Mouse (Mus musculus) MEL (cell line): Measurements from ENCODE around the gene Aak1. TPM values are rescaled to one million over a fixed set of nuclear protein-coding genes. Genes with fewer than 3 reads are reported as not detected.

Source experiments
- DNase-seq: peaks from one replicate; pipeline ENCODE4 v3.0.0; 2011; ENCODE audit warnings: low read depth, low spot score
- H3K27ac ChIP-seq: 2 replicates; pipeline ENCODE4 v1.5.1; 2012; ENCODE audit warnings: low read depth, mild to moderate bottlenecking, control low read depth, low read length, moderate library complexity; ENCODE audit not compliant: control insufficient read depth
- H3K27me3 ChIP-seq, 2 experiments: fragments of 150-350 bp in 1 of 2; sonication (generic) in 1 of 2; 2 replicates each; pipeline ENCODE4 v1.6.1; 2012; ENCODE audit warnings: low read length in 2 of 2, mild to moderate bottlenecking in 2 of 2, improper control_type of control experiment in 1 of 2, moderate library complexity in 1 of 2; ENCODE audit not compliant: insufficient read depth in 2 of 2, control insufficient read depth in 1 of 2
- H3K36me3 ChIP-seq, 2 experiments: 2 replicates each; pipeline ENCODE4 v1.6.1; 2012 to 2014; ENCODE audit warnings: low read length in 2 of 2, improper control_type of control experiment in 1 of 2, inconsistent platforms in 1 of 2, mild to moderate bottlenecking in 1 of 2; ENCODE audit not compliant: insufficient read depth in 2 of 2, control insufficient read depth in 1 of 2
- H3K4me1 ChIP-seq, 2 experiments: fragments of 150-350 bp in 1 of 2; sonication (generic) in 1 of 2; 2 replicates each; pipeline ENCODE4 v1.6.1; 2012; ENCODE audit warnings: low read length in 2 of 2, improper control_type of control experiment in 1 of 2, mild to moderate bottlenecking in 1 of 2; ENCODE audit not compliant: insufficient read depth in 2 of 2, control insufficient read depth in 1 of 2
- H3K4me3 ChIP-seq, 2 experiments: fragments of 150-350 bp in 1 of 2; sonication (generic) in 1 of 2; 2 replicates each; pipeline ENCODE4 v1.5.1; 2012; ENCODE audit warnings: low read depth in 2 of 2, low read length in 2 of 2, mild to moderate bottlenecking in 2 of 2, moderate library complexity in 2 of 2, control low read depth in 1 of 2, improper control_type of control experiment in 1 of 2; ENCODE audit not compliant: control insufficient read depth in 1 of 2, insufficient read depth in 1 of 2
- H3K79me2 ChIP-seq: 2 replicates; pipeline ENCODE4 v1.6.1; 2012; ENCODE audit warnings: mild to moderate bottlenecking, low read length, moderate library complexity; ENCODE audit not compliant: control insufficient read depth, poor library complexity, insufficient read depth
- H3K9ac ChIP-seq: 2 replicates; pipeline ENCODE4 v1.6.1; 2012; ENCODE audit warnings: low read depth, mild to moderate bottlenecking, control low read depth, low read length, moderate library complexity; ENCODE audit not compliant: control insufficient read depth, poor library complexity, severe bottlenecking
- H3K9me3 ChIP-seq: fragments of 150-350 bp; sonication (generic); replicated peaks from 2 replicates; pipeline ENCODE4 v1.6.1; 2012; ENCODE audit warnings: mild to moderate bottlenecking, low read length, improper control_type of control experiment, moderate library complexity; ENCODE audit not compliant: insufficient read depth
- CHD2 ChIP-seq: IDR thresholded peaks from 2 replicates; pipeline ENCODE4 v1.6.1; 2011; ENCODE audit warnings: low read length, improper control_type of control experiment
- CTCF ChIP-seq, 3 experiments: IDR thresholded peaks in 2 of 3; conservative IDR thresholded peaks in 1 of 3; 2 replicates each; pipeline ENCODE4 v1.5.1; 2011 to 2012; ENCODE audit warnings: low read length in 3 of 3, low read depth in 2 of 3, mild to moderate bottlenecking in 2 of 3, improper control_type of control experiment in 1 of 3, inconsistent platforms in 1 of 3, mixed read lengths in 1 of 3, moderate library complexity in 1 of 3; ENCODE audit not compliant: control insufficient read depth in 1 of 3, insufficient read depth in 1 of 3, poor library complexity in 1 of 3, severe bottlenecking in 1 of 3
- E2F4 ChIP-seq: IDR thresholded peaks from 2 replicates; pipeline ENCODE4 v1.6.1; 2011; ENCODE audit warnings: low read depth, low read length, improper control_type of control experiment, borderline replicate concordance
- ELF1 ChIP-seq: IDR thresholded peaks from 2 replicates; pipeline ENCODE4 v1.6.1; 2014; ENCODE audit warnings: low read depth, mild to moderate bottlenecking, inconsistent platforms, low read length, improper control_type of control experiment, moderate library complexity
- EP300 ChIP-seq, 2 experiments: IDR thresholded peaks; 2 replicates each; pipeline ENCODE4 v1.6.1; 2011; ENCODE audit warnings: improper control_type of control experiment in 2 of 2, low read length in 2 of 2, low read depth in 1 of 2, mild to moderate bottlenecking in 1 of 2
- ETS1 ChIP-seq: IDR thresholded peaks from 2 replicates; pipeline ENCODE4 v1.6.1; 2012; ENCODE audit warnings: low read depth, mild to moderate bottlenecking, inconsistent platforms, low read length, improper control_type of control experiment, moderate library complexity
- JUND ChIP-seq: IDR thresholded peaks from 2 replicates; pipeline ENCODE4 v1.6.1; 2011; ENCODE audit warnings: low read depth, mild to moderate bottlenecking, improper control_type of control experiment, low read length
- KAT2A ChIP-seq: conservative IDR thresholded peaks from 2 replicates; pipeline ENCODE4 v1.6.1; 2012; ENCODE audit warnings: low read depth, low read length, improper control_type of control experiment, inconsistent platforms
- MAFK ChIP-seq: IDR thresholded peaks from 2 replicates; pipeline ENCODE4 v1.6.1; 2011; ENCODE audit warnings: low read depth, mild to moderate bottlenecking, low read length, improper control_type of control experiment, borderline replicate concordance
- MAX ChIP-seq: IDR thresholded peaks from 2 replicates; pipeline ENCODE4 v1.6.1; 2011; ENCODE audit warnings: low read length, improper control_type of control experiment
- MEF2A ChIP-seq: IDR thresholded peaks from 2 replicates; pipeline ENCODE4 v1.6.1; 2014; ENCODE audit warnings: low read depth, mild to moderate bottlenecking, inconsistent platforms, low read length, improper control_type of control experiment; ENCODE audit not compliant: poor library complexity, insufficient replicate concordance, severe bottlenecking; ENCODE audit errors: extremely low read depth
- MXI1 ChIP-seq: IDR thresholded peaks from 2 replicates; pipeline ENCODE4 v1.6.1; 2011; ENCODE audit warnings: mild to moderate bottlenecking, low read depth, low read length, improper control_type of control experiment
- MYB ChIP-seq: IDR thresholded peaks from 2 replicates; pipeline ENCODE4 v1.6.1; 2011; ENCODE audit warnings: mild to moderate bottlenecking, low read depth, low read length, improper control_type of control experiment
- MYC ChIP-seq: IDR thresholded peaks from 2 replicates; pipeline ENCODE4 v1.6.1; 2011; ENCODE audit warnings: low read depth, mild to moderate bottlenecking, low read length, improper control_type of control experiment, moderate library complexity
- NELFE ChIP-seq: IDR thresholded peaks from 2 replicates; pipeline ENCODE4 v1.6.1; 2011; ENCODE audit warnings: low read depth, low read length, improper control_type of control experiment
- NRF1 ChIP-seq: IDR thresholded peaks from 2 replicates; pipeline ENCODE4 v1.6.1; 2014; ENCODE audit warnings: low read depth, mild to moderate bottlenecking, inconsistent platforms, low read length, improper control_type of control experiment, moderate library complexity; ENCODE audit not compliant: poor library complexity, insufficient read depth, severe bottlenecking
- POLR2AphosphoS2 ChIP-seq: IDR thresholded peaks from 2 replicates; pipeline ENCODE4 v1.6.1; 2011; ENCODE audit warnings: low read length, improper control_type of control experiment
- RAD21 ChIP-seq: IDR thresholded peaks from 2 replicates; pipeline ENCODE4 v1.6.1; 2011; ENCODE audit warnings: mild to moderate bottlenecking, low read depth, low read length, improper control_type of control experiment
- RCOR1 ChIP-seq: IDR thresholded peaks from 2 replicates; pipeline ENCODE4 v1.6.1; 2012; ENCODE audit warnings: low read depth, mild to moderate bottlenecking, inconsistent platforms, low read length, improper control_type of control experiment
- SIN3A ChIP-seq: IDR thresholded peaks from 2 replicates; pipeline ENCODE4 v1.6.1; 2012; ENCODE audit warnings: low read length, improper control_type of control experiment, inconsistent platforms
- TBP ChIP-seq: IDR thresholded peaks from 2 replicates; pipeline ENCODE4 v1.8.0; 2011; ENCODE audit warnings: low read depth, low read length, improper control_type of control experiment
- TCF12 ChIP-seq: IDR thresholded peaks from 2 replicates; pipeline ENCODE4 v1.6.1; 2014; ENCODE audit warnings: low read depth, mild to moderate bottlenecking, inconsistent platforms, low read length, improper control_type of control experiment, moderate library complexity
- polyA plus RNA-seq, 2 experiments: library from polyadenylated mRNA; stranded (reverse) in 1 of 2; unstranded in 1 of 2; fragments of >175 nt in 1 of 2; fragments of >200 nt in 1 of 2; gene quantifications; 2 replicates each; pipeline versions ENCODE4 v1.2.1 to v1.2.4; 2012; ENCODE audit warnings: low replicate concordance in 2 of 2, low read depth in 1 of 2; ENCODE audit not compliant: insufficient read length in 2 of 2, insufficient read depth in 1 of 2, missing spikeins in 1 of 2
- total RNA-seq: library from RNA; depleted of rRNA; stranded (reverse); fragments of 300-350 nt; gene quantifications from 2 replicates; pipeline ENCODE4 v1.2.3, GENCODE M21; 2012

Gene Aak1
- total and polyA plus RNA-seq, 3 experiments = 6.4 to 353 (median 25.4) TPM

- DNase-seq = peak; percentile 88
- no peak for TF ChIP-seq NELFE
- TF ChIP-seq RAD21 = no peak
- no peak; the same call in 1 of the 2 replicates for TF ChIP-seq MAFK
- TF ChIP-seq CTCF (IDR thresholded peaks at IDR 0.05 in 2 of 3, conservative IDR thresholded peaks at IDR 0.05 in 1 of 3; ENCODE audit: control insufficient read depth in 1 of 3, insufficient read depth in 1 of 3, low read depth in 2 of 3, low read length in 3 of 3, poor library complexity in 1 of 3, severe bottlenecking in 1 of 3) = no peak
- TF ChIP-seq ETS1 = peak; percentile 91
- peak; percentile 74; the same call in 1 of the 2 replicates for TF ChIP-seq JUND
- peak; percentile 49; the same call in 1 of the 2 replicates for TF ChIP-seq TCF12
- TF ChIP-seq ELF1 = peak; percentile 24; the same call in 1 of the 2 replicates
- TF ChIP-seq MEF2A = peak; percentile 29; the same call in 1 of the 2 replicates
- TF ChIP-seq CHD2 = no peak
- TF ChIP-seq NRF1 = no peak
- TF ChIP-seq RCOR1 = 0 out of 2 replicates have a peak, but pooled peaks have one; percentile 18
- 0 out of 2 replicates have a peak, but pooled peaks have one; percentile 26 for TF ChIP-seq POLR2AphosphoS2
- TF ChIP-seq MYC = peak; percentile 63; the same call in 1 of the 2 replicates
- no peak for TF ChIP-seq MYB
- TF ChIP-seq MAX = peak; percentile 71
- TF ChIP-seq E2F4 = no peak
- peak; percentile 61 for TF ChIP-seq SIN3A
- TF ChIP-seq TBP = peak; percentile 81
- TF ChIP-seq EP300 (IDR thresholded peaks at IDR 0.05; ENCODE audit: low read depth in 1 of 2, low read length in 2 of 2) = peak in 1 of 2 experiments; percentile 70; a peak in 3 of 4 replicates
- peak; percentile 81 for TF ChIP-seq MXI1
- peak; percentile 46; the same call in 1 of the 2 replicates for TF ChIP-seq KAT2A
- Histone ChIP-seq H3K4me1 (peaks cover 9 to 15% of the 10 kb centered on the region in 2 experiments; a peak in 3 of 4 replicates), H3K4me3 (peak overlapping the region in 1 of 2 experiments; percentile 49; a peak in 1 of 4 replicates), H3K9ac (peak overlapping the region; percentile 27; the same call in 1 of the 2 replicates), H3K79me2 (no peaks in the 10 kb centered on the region), H3K27ac (peak overlapping the region; percentile 62), H3K36me3 (no peaks in the 10 kb centered on the region; a peak in 2 of 4 replicates), H3K9me3 (no peaks in the 10 kb centered on the region), H3K27me3 (no peaks in the 10 kb centered on the region)
Measured at GRCm38 (mm10) chr6:86812919-86813318, 36.4 kb upstream of the Aak1 start.
